Mouse (Mus musculus) C2C12 (cell line): ENCODE data around the gene Limch1. TPM values are rescaled to one million over a fixed set of nuclear protein-coding genes. Genes with fewer than 3 reads are reported as not detected.

Source experiments
- H3K27me3 ChIP-seq: one replicate; pipeline ENCODE4 v1.6.1; 2011; ENCODE audit not compliant: control insufficient read depth, insufficient read depth, insufficient read length
- H3K36me3 ChIP-seq: one replicate; pipeline ENCODE4 v1.6.1; 2011; ENCODE audit not compliant: control insufficient read depth, insufficient read depth
- H3K4me3 ChIP-seq: one replicate; pipeline ENCODE4 v1.5.1; 2011; ENCODE audit warnings: mild to moderate bottlenecking, control low read depth; ENCODE audit not compliant: poor library complexity, insufficient read depth, severe bottlenecking
- H3K79me2 ChIP-seq: one replicate; pipeline ENCODE4 v1.6.1; 2011; ENCODE audit not compliant: control insufficient read depth, insufficient read depth
- H3K79me3 ChIP-seq: one replicate; pipeline ENCODE4 v1.6.1; 2011; ENCODE audit warnings: low read depth, control low read depth
- H3ac ChIP-seq: one replicate; pipeline ENCODE3; 2011; ENCODE audit warnings: low read depth; ENCODE audit not compliant: control insufficient read depth, insufficient read length
- CEBPB ChIP-seq: IDR thresholded peaks from one replicate; pipeline ENCODE4 v1.6.1; 2011; ENCODE audit warnings: low read depth, mild to moderate bottlenecking, control low read depth, moderate library complexity
- CTCF ChIP-seq: IDR thresholded peaks from one replicate; pipeline ENCODE4 v1.5.1; 2011; ENCODE audit not compliant: control insufficient read depth, insufficient read depth, insufficient read length
- FOSL1 ChIP-seq: IDR thresholded peaks from one replicate; pipeline ENCODE4 v1.8.0; 2011; ENCODE audit warnings: mild to moderate bottlenecking, low read length; ENCODE audit not compliant: poor library complexity, insufficient read depth, severe bottlenecking
- MAX ChIP-seq: IDR thresholded peaks from one replicate; pipeline ENCODE4 v1.6.1; 2011; ENCODE audit warnings: mild to moderate bottlenecking, control low read depth
- MYOD1 ChIP-seq: IDR thresholded peaks from one replicate; pipeline ENCODE4 v1.6.1; 2011; ENCODE audit warnings: low read depth; ENCODE audit not compliant: control insufficient read depth, insufficient read length
- MYOG ChIP-seq: IDR thresholded peaks from one replicate; pipeline ENCODE4 v1.6.1; 2011; ENCODE audit not compliant: control insufficient read depth, insufficient read length; ENCODE audit errors: extremely low read depth
- USF1 ChIP-seq: IDR thresholded peaks from one replicate; pipeline ENCODE4 v1.6.1; 2011; ENCODE audit warnings: low read depth, mild to moderate bottlenecking, control low read depth, moderate library complexity
- microRNA-seq: library from miRNA; unstranded; fragments of <30 nt; microRNA quantifications from one replicate; pipeline ENCODE4, GENCODE M21; 2019; ENCODE audit warnings: borderline microRNAs expressed
- polyA plus RNA-seq: library from polyadenylated mRNA; unstranded; fragments of >200 nt; fragmentation: generic; extraction: Trizol; gene quantifications from one replicate; pipeline ENCODE4 v1.2.1, GENCODE M21; 2012; ENCODE audit warnings: missing spikeins

Gene Limch1
- polyA plus RNA-seq, 1 experiment, result not detected

- H3K79me2 ChIP-seq, result no peaks in the 10 kb centered on the region
- no peaks in the 10 kb centered on the region for H3K36me3 ChIP-seq
- H3K27me3 ChIP-seq, result peaks cover 33% of the 10 kb centered on the region
- TF ChIP-seq MAX (no peak), MYOG (no peak), USF1 (no peak), CEBPB (no peak), CTCF (no peak), FOSL1 (no peak), MYOD1 (no peak)
- H3K4me3 ChIP-seq, result no peak overlapping the region
- H3ac ChIP-seq, result no peak overlapping the region
- H3K79me3 ChIP-seq, result no peaks in the 10 kb centered on the region
Measured at GRCm38 (mm10) chr5:67100564-67101394, 355.2 kb downstream of the Limch1 start.

GRCm38 (mm10) chr5:67101395-67101760 lies 355.8 kb downstream of the Limch1 start:
- Histone ChIP-seq H3K79me2 (no peaks in the 10 kb centered on the region), H3K79me3 (no peaks in the 10 kb centered on the region), H3ac (no peak overlapping the region), H3K4me3 (no peak overlapping the region), H3K36me3 (no peaks in the 10 kb centered on the region), H3K27me3 (peaks cover 28% of the 10 kb centered on the region)
- TF ChIP-seq USF1 (no peak), CEBPB (no peak), CTCF (no peak), MYOG (no peak), MAX (no peak), FOSL1 (no peak), MYOD1 (no peak)

GRCm38 (mm10) chr5:67101793-67102600 lies 356.4 kb downstream of the Limch1 start:
- Histone ChIP-seq H3K79me2 (no peaks in the 10 kb centered on the region), H3K27me3 (peaks cover 25% of the 10 kb centered on the region), H3K36me3 (no peaks in the 10 kb centered on the region), H3K4me3 (no peak overlapping the region), H3ac (no peak overlapping the region), H3K79me3 (no peaks in the 10 kb centered on the region)
- no peak for TF ChIP-seq MYOG
- TF ChIP-seq CTCF, result no peak
- TF ChIP-seq CEBPB, result no peak
- no peak for TF ChIP-seq FOSL1
- TF ChIP-seq MAX, result no peak
- no peak for TF ChIP-seq MYOD1
- TF ChIP-seq USF1, result no peak

GRCm38 (mm10) chr5:67103016-67103415 lies 357.4 kb downstream of the Limch1 start:
- Histone ChIP-seq H3K36me3 (no peaks in the 10 kb centered on the region), H3ac (no peak overlapping the region), H3K79me2 (no peaks in the 10 kb centered on the region), H3K79me3 (no peaks in the 10 kb centered on the region), H3K27me3 (peaks cover 17% of the 10 kb centered on the region), H3K4me3 (no peak overlapping the region)
- TF ChIP-seq FOSL1 (no peak), USF1 (no peak), MYOG (no peak), CTCF (no peak), MAX (no peak), MYOD1 (no peak), CEBPB (no peak)

- Histone ChIP-seq H3K79me3 (no peaks in the 10 kb centered on the region), H3K79me2 (no peaks in the 10 kb centered on the region), H3K27me3 (peaks cover 8% of the 10 kb centered on the region), H3K4me3 (no peak overlapping the region), H3K36me3 (no peaks in the 10 kb centered on the region), H3ac (no peak overlapping the region)
- TF ChIP-seq MYOD1, result no peak
- TF ChIP-seq USF1, result no peak
- no peak for TF ChIP-seq MYOG
Measured at GRCm38 (mm10) chr5:67106261-67106660, 360.6 kb downstream of the Limch1 start.

Small RNAs within 50 kb of the gene (microRNA-seq; reads per million reads assigned to microRNA genes)
- gene Gm23841, result not detected

Other genes starting within 250 kb of the Limch1 start
- 22.6 TPM for gene Apbb2, start 127.0 kb upstream of the Limch1 start, polyA plus RNA-seq
- 18.3 TPM for gene Uchl1, start 69.7 kb upstream of the Limch1 start, polyA plus RNA-seq